10 mouse cellular contexts compared by ENCODE assay signal in genomic region chr2:173553863-173554262, GRCm38 (mm10). TPM values are rescaled to one million over a fixed set of nuclear protein-coding genes. Genes with fewer than 3 reads are reported as not detected.
DNase-seq lines count a peak whose midpoint lies in the region; ATAC-seq and TF ChIP-seq lines count a peak whose summit lies in the region.
"Had no signal": no experiment of that assay in that cellular context is flagged by ENCODE, and none has a peak within 500 bp of the region (broad histone marks: within the 10 kb centered on the region; RNA-seq: fewer than 3 reads in every experiment).

No protein-coding gene starts in this region.

- H3K4me1 ChIP-seq in lung, adult 2 months (ENCODE audit: control insufficient read depth, insufficient read depth, low read length): no peaks in the 10 kb centered on the region
- H3K4me1 ChIP-seq in intestine, postnatal 0 days (replicated peaks; ENCODE audit: control insufficient read depth, insufficient read depth, low read length): no peaks in the 10 kb centered on the region

- WGBS in lung, adult 2 months: 40% methylated on average over 9 of the region's 9 CpGs
- WGBS in intestine, postnatal 0 days: 40% methylated on average over 9 of the region's 9 CpGs

- no peak overlapping the region for H3K4me3 ChIP-seq in lung, adult 2 months (replicated peaks; ENCODE audit: extremely low read depth, low read depth, low read length)
- H3K4me3 ChIP-seq in intestine, postnatal 0 days (ENCODE audit: low read depth, low read length): no peak overlapping the region
- H3K4me3 ChIP-seq: erythroblast, embryonic 14.5 days had no signal

- no peak overlapping the region for H3K4me2 ChIP-seq in intestine, postnatal 0 days (replicated peaks; ENCODE audit: low read depth)

- no peak for DNase-seq in lung, adult 2 months
- DNase-seq in lung, postnatal 25 days (ENCODE audit: low spot score): no peak
- peak; percentile 49 for DNase-seq in adipocyte (ENCODE audit: low spot score)
- DNase-seq in retina, embryonic 14.5 days (ENCODE audit: low spot score): peak; percentile 70
- no peak for DNase-seq in layer of hippocampus, adult 18-20 months (ENCODE audit: low spot score in 2 of 2)
- no peak for DNase-seq in adrenal gland, postnatal 36 days
- DNase-seq in heart, adult 8-10 months (ENCODE audit: low spot score): no peak

- ATAC-seq in intestine, postnatal 0 days: no peak

- no peak overlapping the region for H3K27ac ChIP-seq in intestine, postnatal 0 days (ENCODE audit: low read depth, low read length)

- TF ChIP-seq CTCF in lung, adult 2 months (IDR thresholded peaks at IDR 0.05; ENCODE audit: insufficient read depth, low read length): peak; percentile 51
- TF ChIP-seq CTCF in intestine, postnatal 0 days (IDR thresholded peaks at IDR 0.05; ENCODE audit: low read depth): peak; percentile 78

- no peaks in the 10 kb centered on the region for H3K36me3 ChIP-seq in intestine, postnatal 0 days (ENCODE audit: control insufficient read depth, insufficient read depth)

- TF ChIP-seq POLR2A in lung, adult 2 months (IDR thresholded peaks at IDR 0.05; ENCODE audit: borderline replicate concordance, extremely low read depth, low read depth, low read length): no peak

- H3K27me3 ChIP-seq in intestine, postnatal 0 days (replicated peaks; ENCODE audit: control insufficient read depth, insufficient read depth, low read length): no peaks in the 10 kb centered on the region

- H3K9ac ChIP-seq in intestine, postnatal 0 days (ENCODE audit: low read depth, low read length): no peak overlapping the region

- H3K9me3 ChIP-seq in intestine, postnatal 0 days (ENCODE audit: control insufficient read depth): no peaks in the 10 kb centered on the region

RNA-seq across cellular contexts. Expression of gene Ankrd60, which starts 24.3 kb away (rescaled TPM):
- not detected in 2 replicates for polyA plus RNA-seq in lung, adult 2 months (2012; rRNA removed)
- not detected in 2 replicates for polyA plus RNA-seq in intestine, postnatal 0 days (2015; fragmentation: Nextera tagmentation; extraction: Ambion mirVana)
- not detected for total RNA-seq in layer of hippocampus, adult 18-20 months (2021)
- total RNA-seq in adrenal gland, postnatal 36 days (2021): not detected
- total RNA-seq in heart, adult 8-10 months (2022): not detected
- polyA plus RNA-seq: erythroblast, embryonic 14.5 days; neural tube, embryonic 14.5 days had no signal

RNA-seq across cellular contexts. Expression of gene 1700021F07Rik, which starts 31.5 kb away (rescaled TPM):
- not detected in 2 replicates for polyA plus RNA-seq in lung, adult 2 months (2012; rRNA removed)
- polyA plus RNA-seq in intestine, postnatal 0 days (2015; fragmentation: Nextera tagmentation; extraction: Ambion mirVana): not detected in 2 replicates
- not detected for total RNA-seq in layer of hippocampus, adult 18-20 months (2021)
- total RNA-seq in adrenal gland, postnatal 36 days (2021): not detected
- total RNA-seq in heart, adult 8-10 months (2022): not detected
- polyA plus RNA-seq: erythroblast, embryonic 14.5 days; neural tube, embryonic 14.5 days had no signal

Comparison
In these comparisons a context has a peak if more than half of its experiments do, and no peak if none do; other contexts are left out.
1. DNase-seq: peak in adipocyte (single experiment) and retina, embryonic 14.5 days (single experiment); none in lung, adult 2 months (single experiment), lung, postnatal 25 days (single experiment), layer of hippocampus, adult 18-20 months (0 of 2), adrenal gland, postnatal 36 days (0 of 2) and heart, adult 8-10 months (single experiment).